Mouse (Mus musculus) inflammation-experienced regulatory T-cells, adult 6 months (primary cell): ENCODE results near the gene Tcaf1. TPM values are rescaled to one million over a fixed set of nuclear protein-coding genes. Genes with fewer than 3 reads are reported as not detected.

Source experiments
- ATAC-seq: one replicate; pipeline ENCODE4 v1.8.0; 2017
- polyA plus RNA-seq, 3 experiments: library from polyadenylated mRNA; unstranded; fragments of 100-300 nt; shearing (Covaris generic); gene quantifications; one replicate each; pipeline ENCODE4 v1.2.1; 2017

Gene Tcaf1
- under 1 TPM in 2 of 3 experiments, not detected in 1; 0.19 to 0.38 TPM for polyA plus RNA-seq

- no peak for ATAC-seq
Measured at GRCm38 (mm10) chr6:42709291-42710211, at the start of gene Tcaf1. TSS of gene Tcaf1 (minus strand) at chr6:42710088.

GRCm38 (mm10) chr6:42756104-42756503 lies 46.2 kb upstream of the Tcaf1 start, which contains the start of gene Olfr38:
TSS of gene Olfr38 (plus strand) at chr6:42756404.
- no peak for ATAC-seq

GRCm38 (mm10) chr6:42747846-42748245 lies 38.0 kb upstream of the Tcaf1 start:
- ATAC-seq, result no peak

- ATAC-seq, result no peak
Measured at GRCm38 (mm10) chr6:42742303-42742702, 32.4 kb upstream of the Tcaf1 start.

GRCm38 (mm10) chr6:42739071-42739470 lies 29.2 kb upstream of the Tcaf1 start, which contains the start of gene Olfr453:
TSS of gene Olfr453 (plus strand) at chr6:42739371.
- ATAC-seq, result no peak

GRCm38 (mm10) chr6:42717973-42718372 lies 8.1 kb upstream of the Tcaf1 start:
- no peak for ATAC-seq

GRCm38 (mm10) chr6:42714668-42715067 lies 4.8 kb upstream of the Tcaf1 start:
- ATAC-seq, result no peak

GRCm38 (mm10) chr6:42692517-42693190 lies 17.2 kb downstream of the Tcaf1 start:
- ATAC-seq, result no peak

- ATAC-seq, result no peak
Measured at GRCm38 (mm10) chr6:42692154-42692516, 17.8 kb downstream of the Tcaf1 start.

- no peak for ATAC-seq
Measured at GRCm38 (mm10) chr6:42689761-42690160, 20.1 kb downstream of the Tcaf1 start.

- ATAC-seq, result no peak
Measured at GRCm38 (mm10) chr6:42687907-42688306, 22.0 kb downstream of the Tcaf1 start.

- ATAC-seq, result no peak
Measured at GRCm38 (mm10) chr6:42680077-42680476, 29.8 kb downstream of the Tcaf1 start.

GRCm38 (mm10) chr6:42676011-42676410 lies 33.9 kb downstream of the Tcaf1 start:
- no peak for ATAC-seq

GRCm38 (mm10) chr6:42671767-42672166 lies 38.1 kb downstream of the Tcaf1 start:
- ATAC-seq, result no peak

- no peak for ATAC-seq
Measured at GRCm38 (mm10) chr6:42667722-42668121, 42.2 kb downstream of the Tcaf1 start.

- no peak for ATAC-seq
Measured at GRCm38 (mm10) chr6:42661739-42662138, 48.1 kb downstream of the Tcaf1 start.

GRCm38 (mm10) chr6:42644912-42645549 lies 64.9 kb downstream of the Tcaf1 start, which contains the start of gene Tcaf2:
TSS of gene Tcaf2 (minus strand) at chr6:42645254.
- no peak for ATAC-seq

GRCm38 (mm10) chr6:42634393-42634792 lies 75.5 kb downstream of the Tcaf1 start:
- ATAC-seq, result no peak

GRCm38 (mm10) chr6:42631395-42631794 lies 78.5 kb downstream of the Tcaf1 start:
- no peak for ATAC-seq
